Mouse (Mus musculus) leukemia stem cell, adult 10-12 weeks (primary cell): ENCODE results near the gene Gm20873. TPM values are rescaled to one million over a fixed set of nuclear protein-coding genes. Genes with fewer than 3 reads are reported as not detected.

Experiments used
- polyA plus RNA-seq: library from polyadenylated mRNA; stranded (reverse); fragments of >175 nt; gene quantifications from 2 replicates; pipeline ENCODE4 v1.2.3, GENCODE M21; 2012; ENCODE audit warnings: low replicate concordance

The Gm20873 gene
- polyA plus RNA-seq = not detected in 2 replicates

GRCm38 (mm10) chrY:6266798-6267197 is at the start of gene Gm20873:
Gene Gm20873 (plus strand): TSS chrY:6267098.

DNA sequence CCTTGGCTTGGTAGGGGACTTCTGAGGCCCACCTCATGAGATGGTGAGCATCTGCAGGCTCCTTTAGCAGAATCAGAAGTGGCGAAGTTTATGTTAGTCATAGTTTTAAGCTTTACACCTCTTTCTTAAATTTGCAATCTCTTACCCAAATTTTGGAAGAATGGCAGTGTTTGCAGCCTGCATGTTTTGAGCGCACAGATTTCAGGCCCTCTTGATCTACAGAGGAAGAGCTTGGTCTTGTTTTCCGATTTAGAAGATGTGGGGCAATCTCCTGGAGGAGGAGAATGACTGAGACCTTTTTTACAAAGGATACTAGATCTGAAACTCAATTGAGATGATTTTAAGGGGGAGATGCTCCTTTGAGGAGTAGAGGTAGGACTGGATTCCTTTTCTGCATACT is 29.0 kb upstream of the Gm20873 start, which contains the start of gene Gm21746:
Gene Gm21746 (minus strand): TSS at position 101 of the 400 bp plus-strand sequence.

Other genes starting within 250 kb of the Gm20873 start
- not detected in 2 replicates for gene Gm21746, start 29.1 kb upstream of the Gm20873 start, polyA plus RNA-seq